Mouse (Mus musculus): ENCODE results near the gene Pdzk1. TPM values are rescaled to one million over a fixed set of nuclear protein-coding genes. Genes with fewer than 3 reads are reported as not detected.

Pdzk1 gene
- polyA plus RNA-seq, 1 experiment from 2014 or later = not detected

GRCm38 (mm10) chr3:96882061-96882849 is 53.2 kb downstream of the Pdzk1 start:
- H3K9ac ChIP-seq (ENCODE audit: low read length) = no peak overlapping the region
- H3K9me3 ChIP-seq (ENCODE audit: control insufficient read depth, low read length) = no peaks in the 10 kb centered on the region
- H3K4me1 ChIP-seq (ENCODE audit: control insufficient read depth in 2 of 2, insufficient read depth in 2 of 2, low read length in 2 of 2) = no peaks in the 10 kb centered on the region
- no peak overlapping the region for H3K4me2 ChIP-seq (ENCODE audit: low read length)
- H3K36me3 ChIP-seq (ENCODE audit: control insufficient read depth, insufficient read depth, low read length) = peaks cover 72% of the 10 kb centered on the region
- 89% methylated on average over 14 of the region's 14 CpGs for WGBS
- no peak for ATAC-seq (ENCODE audit: insufficient number of reproducible peaks, insufficient read depth, low FRiP score, low read depth)
- H3K4me3 ChIP-seq (ENCODE audit: control insufficient read depth in 1 of 2, insufficient read depth in 1 of 2, low read depth in 1 of 2, low read length in 2 of 2) = no peak overlapping the region
- no peaks in the 10 kb centered on the region for H3K27me3 ChIP-seq (ENCODE audit: control insufficient read depth, insufficient read depth, low read length)
- H3K27ac ChIP-seq (replicated peaks in 1 of 2; ENCODE audit: control insufficient read depth in 1 of 2, insufficient read depth in 1 of 2, low read depth in 2 of 2, low read length in 2 of 2) = no peak overlapping the region

DNA sequence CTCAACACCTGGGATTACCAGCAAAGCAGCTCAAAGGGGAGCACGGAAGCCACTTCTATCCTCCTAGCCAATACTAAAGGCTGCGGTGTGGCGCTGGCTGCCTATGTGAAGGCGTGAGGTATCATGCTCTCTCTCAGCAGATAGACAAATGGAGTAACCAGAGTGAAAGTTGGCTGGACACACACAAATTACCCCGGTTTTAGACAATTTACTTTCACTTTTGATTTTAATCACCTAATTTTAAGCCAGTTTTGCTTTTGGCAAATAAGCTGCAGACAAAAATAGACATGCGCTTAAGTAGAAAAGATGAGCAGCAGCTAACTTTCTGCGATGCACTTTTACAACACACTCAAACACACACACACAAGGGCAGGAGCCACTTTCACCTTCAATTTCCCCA is 54.6 kb downstream of the Pdzk1 start:
- Histone ChIP-seq H3K4me1 (ENCODE audit: control insufficient read depth in 2 of 2, insufficient read depth in 2 of 2, low read length in 2 of 2) (no peaks in the 10 kb centered on the region), H3K4me3 (ENCODE audit: control insufficient read depth in 1 of 2, insufficient read depth in 1 of 2, low read depth in 1 of 2, low read length in 2 of 2) (no peak overlapping the region), H3K4me2 (ENCODE audit: low read length) (no peak overlapping the region), H3K27ac (replicated peaks in 1 of 2; ENCODE audit: control insufficient read depth in 1 of 2, insufficient read depth in 1 of 2, low read depth in 2 of 2, low read length in 2 of 2) (no peak overlapping the region), H3K9ac (ENCODE audit: low read length) (no peak overlapping the region), H3K9me3 (ENCODE audit: control insufficient read depth, low read length) (no peaks in the 10 kb centered on the region), H3K27me3 (ENCODE audit: control insufficient read depth, insufficient read depth, low read length) (no peaks in the 10 kb centered on the region), H3K36me3 (ENCODE audit: control insufficient read depth, insufficient read depth, low read length) (peaks cover 74% of the 10 kb centered on the region)
- WGBS = 91% methylated on average over 7 of the region's 7 CpGs
- no peak for ATAC-seq (ENCODE audit: insufficient number of reproducible peaks, insufficient read depth, low FRiP score, low read depth)

- no peak overlapping the region for H3K27ac ChIP-seq (replicated peaks in 1 of 2; ENCODE audit: control insufficient read depth in 1 of 2, insufficient read depth in 1 of 2, low read depth in 2 of 2, low read length in 2 of 2)
- no peaks in the 10 kb centered on the region for H3K9me3 ChIP-seq (ENCODE audit: control insufficient read depth, low read length)
- H3K4me1 ChIP-seq (ENCODE audit: control insufficient read depth in 2 of 2, insufficient read depth in 2 of 2, low read length in 2 of 2) = peaks cover 0 to 5% of the 10 kb centered on the region in 2 experiments; a peak in 2 of 4 replicates
- H3K27me3 ChIP-seq (ENCODE audit: control insufficient read depth, insufficient read depth, low read length) = no peaks in the 10 kb centered on the region
- H3K4me3 ChIP-seq (ENCODE audit: control insufficient read depth in 1 of 2, insufficient read depth in 1 of 2, low read depth in 1 of 2, low read length in 2 of 2) = no peak overlapping the region
- 87% methylated on average over 4 of the region's 4 CpGs for WGBS
- no peak overlapping the region for H3K9ac ChIP-seq (ENCODE audit: low read length)
- no peak overlapping the region for H3K4me2 ChIP-seq (ENCODE audit: low read length)
- no peak for ATAC-seq (ENCODE audit: insufficient number of reproducible peaks, insufficient read depth, low FRiP score, low read depth)
- peaks cover 9% of the 10 kb centered on the region for H3K36me3 ChIP-seq (ENCODE audit: control insufficient read depth, insufficient read depth, low read length)
These were observed 73.4 kb downstream of the Pdzk1 start for GRCm38 (mm10) chr3:96902336-96902999.

- H3K9me3 ChIP-seq (ENCODE audit: control insufficient read depth, low read length) = no peaks in the 10 kb centered on the region
- 15% methylated on average over 14 of the region's 14 CpGs for WGBS
- H3K36me3 ChIP-seq (ENCODE audit: control insufficient read depth, insufficient read depth, low read length) = no peaks in the 10 kb centered on the region
- ATAC-seq (ENCODE audit: insufficient number of reproducible peaks, insufficient read depth, low FRiP score, low read depth) = no peak
- H3K4me1 ChIP-seq (ENCODE audit: control insufficient read depth in 2 of 2, insufficient read depth in 2 of 2, low read length in 2 of 2) = peaks cover 0 to 5% of the 10 kb centered on the region in 2 experiments; a peak in 2 of 4 replicates
- H3K4me3 ChIP-seq (ENCODE audit: control insufficient read depth in 1 of 2, insufficient read depth in 1 of 2, low read depth in 1 of 2, low read length in 2 of 2) = peak within 1 kb of the TSS; percentile 63 to 96
- H3K4me2 ChIP-seq (ENCODE audit: low read length) = peak within 1 kb of the TSS; percentile 92
- H3K9ac ChIP-seq (ENCODE audit: low read length) = peak within 1 kb of the TSS; percentile 77
- H3K27ac ChIP-seq (replicated peaks in 1 of 2; ENCODE audit: control insufficient read depth in 1 of 2, insufficient read depth in 1 of 2, low read depth in 2 of 2, low read length in 2 of 2) = no peak within 1 kb of the TSS; a peak in 1 of 4 replicates
- H3K27me3 ChIP-seq (ENCODE audit: control insufficient read depth, insufficient read depth, low read length) = no peaks in the 10 kb centered on the region
These were observed 75.3 kb downstream of the Pdzk1 start, which contains the start of gene Gja5 for GRCm38 (mm10) chr3:96904393-96904792. Gene Gja5, plus strand, starts transcription at chr3:96904693.

- Histone ChIP-seq H3K27ac (replicated peaks in 1 of 2; ENCODE audit: control insufficient read depth in 1 of 2, insufficient read depth in 1 of 2, low read depth in 2 of 2, low read length in 2 of 2) (no peak within 1 kb of the TSS; a peak in 1 of 4 replicates), H3K9ac (ENCODE audit: low read length) (peak within 1 kb of the TSS; percentile 77), H3K4me1 (ENCODE audit: control insufficient read depth in 2 of 2, insufficient read depth in 2 of 2, low read length in 2 of 2) (peaks cover 0 to 5% of the 10 kb centered on the region in 2 experiments; a peak in 2 of 4 replicates), H3K4me3 (ENCODE audit: control insufficient read depth in 1 of 2, insufficient read depth in 1 of 2, low read depth in 1 of 2, low read length in 2 of 2) (peak within 1 kb of the TSS; percentile 63 to 96), H3K27me3 (ENCODE audit: control insufficient read depth, insufficient read depth, low read length) (no peaks in the 10 kb centered on the region), H3K36me3 (ENCODE audit: control insufficient read depth, insufficient read depth, low read length) (no peaks in the 10 kb centered on the region), H3K9me3 (ENCODE audit: control insufficient read depth, low read length) (no peaks in the 10 kb centered on the region), H3K4me2 (ENCODE audit: low read length) (peak within 1 kb of the TSS; percentile 92)
- peak; percentile 84 for ATAC-seq (ENCODE audit: insufficient number of reproducible peaks, insufficient read depth, low FRiP score, low read depth)
- under 1% methylated on average over 40 of the region's 40 CpGs for WGBS
These were observed 75.9 kb downstream of the Pdzk1 start, which contains the start of gene Gpr89 for GRCm38 (mm10) chr3:96904851-96905541. Gene Gpr89, minus strand, starts transcription at chr3:96905346.

- no peaks in the 10 kb centered on the region for H3K36me3 ChIP-seq (ENCODE audit: control insufficient read depth, insufficient read depth, low read length)
- peak overlapping the region; percentile 92 for H3K4me2 ChIP-seq (ENCODE audit: low read length)
- ATAC-seq (ENCODE audit: insufficient number of reproducible peaks, insufficient read depth, low FRiP score, low read depth) = no peak
- no peaks in the 10 kb centered on the region for H3K9me3 ChIP-seq (ENCODE audit: control insufficient read depth, low read length)
- no peaks in the 10 kb centered on the region for H3K27me3 ChIP-seq (ENCODE audit: control insufficient read depth, insufficient read depth, low read length)
- no peak overlapping the region; a peak in 1 of 4 replicates for H3K27ac ChIP-seq (replicated peaks in 1 of 2; ENCODE audit: control insufficient read depth in 1 of 2, insufficient read depth in 1 of 2, low read depth in 2 of 2, low read length in 2 of 2)
- peaks cover 0 to 5% of the 10 kb centered on the region in 2 experiments; a peak in 2 of 4 replicates for H3K4me1 ChIP-seq (ENCODE audit: control insufficient read depth in 2 of 2, insufficient read depth in 2 of 2, low read length in 2 of 2)
- WGBS = 39% methylated on average over 9 of the region's 9 CpGs
- H3K9ac ChIP-seq (ENCODE audit: low read length) = peak overlapping the region; percentile 77
- peak overlapping the region; percentile 63 to 96; a peak in 3 of 4 replicates for H3K4me3 ChIP-seq (ENCODE audit: control insufficient read depth in 1 of 2, insufficient read depth in 1 of 2, low read depth in 1 of 2, low read length in 2 of 2)
These were observed 76.5 kb downstream of the Pdzk1 start for GRCm38 (mm10) chr3:96905592-96905991.

Measured in heart, embryonic 14.5 days (tissue).